Mouse (Mus musculus): ENCODE results near the gene Fkbp2.

The Fkbp2 gene

DNA sequence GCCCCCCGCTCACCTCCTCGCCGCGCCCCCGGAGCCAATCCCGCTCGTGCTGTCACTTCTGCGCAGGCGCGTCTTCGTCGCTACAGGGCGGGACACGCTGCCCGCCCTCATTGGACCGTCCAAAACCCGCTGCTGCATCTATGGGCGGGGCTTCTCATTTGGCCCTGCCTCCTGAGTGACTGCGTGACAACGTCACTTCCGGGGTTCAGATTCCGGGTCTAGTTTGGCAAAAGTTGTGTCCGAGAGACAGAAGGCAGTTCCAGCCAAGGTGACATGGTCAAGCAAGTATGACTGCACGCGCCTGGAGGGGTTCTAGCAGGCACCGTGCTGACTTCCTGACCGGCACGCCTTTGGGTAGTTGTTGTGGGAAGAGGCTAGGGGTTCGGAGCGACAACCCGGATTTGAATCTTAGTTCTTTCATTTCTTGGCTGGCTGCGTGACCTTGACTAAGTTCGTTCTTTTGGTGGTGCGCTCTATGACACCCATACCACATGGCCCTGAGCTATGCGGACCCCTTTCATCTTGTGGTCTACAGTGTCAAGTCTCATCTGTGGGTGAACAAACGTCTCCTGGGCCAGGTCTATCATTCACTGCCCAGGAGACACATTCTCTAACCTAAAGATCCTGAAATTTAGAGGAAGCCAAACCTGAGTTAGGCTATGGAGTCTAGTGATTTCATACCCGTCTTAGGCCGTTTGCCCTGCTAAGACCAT is at the start of gene Fkbp2:
Gene Fkbp2, minus strand, starts transcription at position 121 of the 713 bp plus-strand sequence.
- WGBS, result 2% methylated on average over 38 of the region's 38 CpGs

DNA sequence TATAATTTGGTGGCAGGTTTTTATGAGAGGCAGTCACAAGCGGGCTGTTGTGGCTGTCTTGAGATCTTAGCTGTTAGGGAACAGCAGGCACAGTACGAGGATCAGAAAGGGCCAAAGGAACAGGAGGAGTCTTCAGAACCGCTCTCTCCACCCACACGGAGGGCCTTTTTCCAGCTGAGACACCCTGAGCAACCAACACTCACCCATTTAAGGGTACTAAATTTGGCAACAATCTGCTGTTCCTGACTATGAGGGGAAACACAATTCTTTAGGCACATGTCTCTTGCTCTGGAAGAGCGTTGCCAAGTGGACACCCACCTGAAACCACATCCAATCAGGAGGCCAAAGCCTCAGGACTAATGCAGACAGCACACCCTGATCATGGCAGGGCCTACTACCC is 49.2 kb upstream of the Fkbp2 start:
- WGBS, result 47% methylated on average over 5 of the region's 5 CpGs

DNA sequence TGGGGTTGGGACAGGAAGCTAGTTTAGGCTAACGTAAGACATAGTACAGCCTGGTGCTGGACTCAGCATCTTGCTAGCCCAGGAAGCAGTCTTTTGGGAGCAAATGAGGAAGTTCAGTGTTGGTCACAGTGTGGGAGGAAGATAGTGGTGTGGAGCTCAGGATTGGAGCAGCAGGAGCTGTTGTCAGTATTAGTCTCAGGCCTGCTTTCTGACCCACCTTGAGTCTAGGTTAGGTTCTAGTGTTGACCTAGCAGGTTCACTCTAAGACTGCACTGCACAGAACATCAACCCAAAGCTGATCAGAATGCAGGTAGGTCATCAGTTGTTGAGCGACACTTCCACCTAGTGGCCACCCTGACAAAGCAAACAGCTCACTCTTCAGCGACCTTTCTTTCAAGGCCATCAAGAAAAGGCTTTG is 39.9 kb upstream of the Fkbp2 start:
- 45% methylated on average over 3 of the region's 3 CpGs for WGBS

DNA sequence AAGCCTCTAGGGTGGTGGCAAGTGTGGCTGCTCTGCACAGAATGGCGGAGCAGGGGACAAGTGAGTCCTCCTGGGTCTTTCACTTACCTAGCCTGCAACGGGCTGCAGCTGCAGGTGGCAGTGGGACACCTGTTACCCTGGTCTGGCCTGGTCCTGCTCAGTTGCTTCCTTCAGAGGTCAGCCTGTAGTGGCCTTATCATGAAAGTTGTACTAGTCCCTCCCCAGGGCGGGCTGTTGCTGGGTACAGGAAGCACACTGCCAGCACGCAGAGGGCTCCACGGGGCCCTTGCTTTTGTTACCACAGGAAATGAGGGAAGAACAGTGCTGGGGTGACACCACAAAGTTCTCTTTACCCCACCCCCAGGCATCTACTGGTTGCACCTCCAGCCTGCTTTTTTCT is 38.9 kb upstream of the Fkbp2 start, which contains the start of gene Fermt3:
Gene Fermt3, minus strand, starts transcription at position 279 of the 400 bp plus-strand sequence.
- WGBS, result 75% methylated on average over 5 of the region's 5 CpGs

DNA sequence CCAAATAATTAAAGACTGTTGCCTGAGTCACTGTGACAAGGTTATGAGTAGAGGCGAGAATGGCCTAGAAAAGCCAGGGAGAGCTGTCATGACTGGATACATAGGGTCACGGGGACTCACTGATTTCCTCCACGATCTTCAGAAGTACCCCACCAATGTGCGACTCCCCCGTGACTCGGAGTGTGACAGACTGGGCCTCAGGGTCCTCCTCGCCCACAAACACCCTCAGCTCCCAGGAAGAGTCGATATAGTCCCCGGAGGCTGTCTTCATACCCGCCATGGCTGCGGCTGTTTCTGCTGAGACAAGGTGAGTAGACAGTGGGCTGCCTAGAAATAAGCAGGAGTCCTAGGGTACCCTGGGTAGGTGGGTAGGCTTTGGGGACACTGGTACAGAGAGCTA is 38.2 kb upstream of the Fkbp2 start:
- WGBS, result 88% methylated on average over 11 of the region's 11 CpGs

DNA sequence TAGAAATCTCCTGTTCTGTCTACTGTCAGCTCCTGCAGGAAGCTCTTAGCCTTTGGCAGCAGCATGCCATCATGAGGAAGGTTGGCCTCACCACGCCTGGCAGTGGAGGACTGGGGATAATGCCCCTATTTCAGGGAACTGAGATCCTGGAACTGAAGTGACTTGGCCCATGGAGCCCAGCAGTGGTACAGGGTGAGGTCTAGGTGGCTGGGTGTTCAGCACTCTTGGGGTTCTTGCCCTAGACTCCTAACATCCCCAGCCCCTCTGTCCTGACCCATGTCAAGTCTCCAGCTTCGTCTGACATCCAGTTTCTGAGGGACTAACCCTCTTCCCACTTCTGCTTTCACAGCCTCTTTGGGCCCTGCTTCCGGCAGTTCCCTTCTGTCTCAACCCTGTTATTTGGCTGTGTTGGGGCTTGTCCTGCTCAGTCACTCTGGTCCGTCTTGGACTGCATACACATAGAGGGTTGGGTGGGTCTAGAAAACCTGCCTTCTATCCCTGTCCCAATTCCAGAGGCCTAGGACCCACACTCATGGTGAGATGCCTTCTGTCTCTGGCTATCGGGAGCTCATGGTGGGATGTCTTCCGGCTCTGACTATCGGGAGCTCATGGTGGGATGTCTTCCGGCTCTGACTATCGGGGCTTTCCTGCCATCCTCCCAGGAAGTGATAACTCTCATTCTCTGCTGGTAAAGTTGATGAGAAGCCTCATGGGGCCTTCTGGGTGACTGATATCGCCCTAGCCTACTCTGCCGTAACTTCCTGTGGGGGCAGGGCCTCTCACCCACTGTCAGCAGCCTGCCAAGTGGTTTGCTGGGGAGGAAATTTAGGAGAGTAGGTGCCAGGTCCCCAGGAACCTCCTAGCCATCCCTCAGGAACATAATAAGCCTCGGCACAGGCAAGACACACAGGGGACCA is 37.5 kb upstream of the Fkbp2 start:
- WGBS, result 81% methylated on average over 12 of the region's 12 CpGs

DNA sequence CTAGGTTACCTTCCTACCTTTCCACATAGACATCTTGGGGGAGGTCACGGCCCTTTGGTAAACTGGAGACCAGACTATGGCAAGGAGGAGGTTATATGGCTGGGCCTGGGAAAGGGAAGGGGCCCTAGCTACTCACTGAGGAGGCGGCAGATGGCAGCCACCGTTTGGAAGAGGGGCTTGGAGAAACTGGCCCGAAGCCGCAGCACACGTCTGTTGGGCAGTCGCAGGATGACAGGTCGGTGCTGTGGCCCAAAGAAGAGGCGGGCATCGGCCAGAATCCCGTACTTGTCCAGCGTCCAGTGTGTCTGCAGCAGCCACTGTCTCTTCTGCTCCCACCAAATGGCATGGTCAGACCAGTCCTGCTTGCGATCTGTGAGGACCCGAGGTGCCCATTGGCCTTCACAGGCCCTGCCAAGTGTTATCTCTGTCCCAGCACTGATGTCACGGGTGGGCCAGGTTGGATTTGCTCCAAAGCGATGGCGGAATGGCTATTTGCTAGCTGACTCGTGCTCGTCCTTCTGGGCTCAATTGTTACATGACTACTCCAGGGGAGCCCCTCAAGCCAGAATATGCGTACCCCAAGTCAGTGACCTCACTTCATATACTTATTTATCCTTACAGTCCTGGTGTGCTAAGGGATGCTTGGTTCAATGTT is 34.3 kb upstream of the Fkbp2 start:
- WGBS, result 95% methylated on average over 20 of the region's 20 CpGs

DNA sequence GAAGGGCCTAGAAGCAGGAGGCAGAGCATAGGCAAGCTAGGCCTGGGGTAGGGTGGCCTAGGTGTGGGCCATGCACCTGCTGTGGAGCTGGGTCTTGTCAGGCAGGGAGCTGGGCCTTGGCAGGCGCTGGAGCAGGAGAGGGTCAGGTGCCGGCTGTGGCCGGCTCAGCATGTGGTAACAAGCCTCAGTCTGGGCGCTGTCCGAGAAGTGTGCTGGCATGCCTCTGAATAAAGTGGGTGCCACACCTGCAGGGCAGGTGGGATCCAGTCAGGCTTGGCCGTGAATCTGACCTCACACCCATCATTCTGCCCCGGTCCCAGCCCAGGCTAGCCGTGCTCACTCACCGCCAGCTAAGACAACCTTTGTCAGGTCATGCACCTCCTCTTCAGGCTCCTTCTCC is 33.7 kb upstream of the Fkbp2 start:
- 95% methylated on average over 9 of the region's 9 CpGs for WGBS

DNA sequence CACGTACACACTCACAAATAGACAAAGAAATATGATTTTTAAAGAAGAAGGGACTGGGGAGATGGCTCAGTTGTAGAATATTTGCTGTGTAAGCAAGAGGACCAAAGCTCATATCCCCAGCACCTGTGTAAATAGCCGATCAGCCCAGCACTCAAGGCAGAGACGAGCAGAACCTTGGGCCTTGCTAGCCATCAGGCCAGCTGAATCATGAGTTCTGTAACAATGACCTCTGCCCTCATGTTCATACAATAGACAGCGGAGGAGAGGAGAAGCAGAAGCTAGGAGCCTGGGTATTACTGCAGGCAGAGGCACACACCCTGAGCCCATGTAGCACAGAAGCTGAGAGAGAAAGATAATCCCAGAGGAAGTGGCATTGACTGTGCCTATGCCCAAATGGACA is 32.1 kb upstream of the Fkbp2 start:
- WGBS, result 88% methylated on average over 4 of the region's 4 CpGs

DNA sequence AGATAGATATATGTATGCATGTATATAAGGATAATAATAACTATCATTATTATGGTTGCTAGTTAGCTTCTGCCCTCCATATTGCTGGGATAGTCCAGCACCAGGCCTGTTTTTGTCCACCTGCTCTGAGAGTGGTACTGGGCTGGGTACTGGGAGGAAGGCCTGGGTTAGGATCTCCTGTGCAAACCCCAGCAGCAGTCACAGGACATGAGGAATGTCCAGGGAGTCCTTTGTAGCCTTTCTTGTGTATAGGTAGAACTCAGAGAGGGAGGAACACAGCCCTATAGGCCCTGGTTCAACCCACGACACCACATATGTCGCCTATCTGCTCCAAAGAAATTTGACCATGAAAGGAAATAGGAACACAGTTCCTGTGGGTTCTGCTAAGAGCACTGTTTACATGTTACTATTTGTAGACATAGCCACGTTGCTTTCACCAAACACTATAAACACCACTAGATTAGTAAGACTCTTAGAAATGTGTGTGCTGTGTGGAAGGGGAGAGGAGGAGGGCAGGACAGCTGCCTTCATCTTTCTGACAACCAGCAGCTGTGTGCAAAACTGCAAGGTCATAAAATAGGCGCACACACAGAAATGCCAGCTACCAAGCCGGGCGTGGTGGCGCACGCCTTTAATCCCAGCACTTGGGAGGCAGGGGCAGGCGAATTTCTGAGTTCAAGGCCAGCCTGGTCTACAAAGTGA is 26.7 kb upstream of the Fkbp2 start:
- 78% methylated on average over 9 of the region's 9 CpGs for WGBS

DNA sequence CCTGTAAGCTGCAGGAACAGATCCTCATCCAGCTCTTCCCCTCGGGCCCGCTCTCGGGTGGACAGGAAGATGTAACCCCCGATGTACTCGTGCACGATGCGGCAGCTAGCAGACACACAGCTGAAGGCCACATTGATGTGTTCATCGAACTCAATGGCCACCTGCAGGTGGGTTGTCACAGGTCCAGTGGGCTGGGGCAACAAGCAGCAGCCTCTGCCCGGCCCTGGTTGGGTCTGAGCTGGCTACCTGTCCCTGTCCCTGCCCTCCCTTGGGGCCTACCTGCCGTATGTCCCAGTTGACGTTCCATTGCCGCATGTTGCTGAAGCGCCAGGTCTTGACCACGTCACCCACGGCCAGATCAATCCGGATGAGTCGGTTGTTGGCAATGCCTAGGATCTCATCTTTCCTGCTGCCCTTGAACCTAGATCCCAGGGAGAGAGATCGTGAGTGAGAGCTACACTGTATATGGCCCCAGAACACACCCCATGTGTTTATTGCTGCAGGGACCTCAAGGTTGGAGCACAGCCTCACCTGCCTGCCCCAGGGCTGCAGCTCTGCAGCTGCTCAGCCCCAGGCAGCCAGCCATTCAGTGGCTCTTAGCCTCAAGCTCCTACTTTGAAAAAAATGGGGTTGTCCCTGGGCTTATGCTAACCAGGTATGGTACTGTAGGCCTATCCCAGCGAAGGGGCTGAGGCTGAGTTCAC is 19.2 kb upstream of the Fkbp2 start:
- WGBS, result 95% methylated on average over 19 of the region's 19 CpGs

DNA sequence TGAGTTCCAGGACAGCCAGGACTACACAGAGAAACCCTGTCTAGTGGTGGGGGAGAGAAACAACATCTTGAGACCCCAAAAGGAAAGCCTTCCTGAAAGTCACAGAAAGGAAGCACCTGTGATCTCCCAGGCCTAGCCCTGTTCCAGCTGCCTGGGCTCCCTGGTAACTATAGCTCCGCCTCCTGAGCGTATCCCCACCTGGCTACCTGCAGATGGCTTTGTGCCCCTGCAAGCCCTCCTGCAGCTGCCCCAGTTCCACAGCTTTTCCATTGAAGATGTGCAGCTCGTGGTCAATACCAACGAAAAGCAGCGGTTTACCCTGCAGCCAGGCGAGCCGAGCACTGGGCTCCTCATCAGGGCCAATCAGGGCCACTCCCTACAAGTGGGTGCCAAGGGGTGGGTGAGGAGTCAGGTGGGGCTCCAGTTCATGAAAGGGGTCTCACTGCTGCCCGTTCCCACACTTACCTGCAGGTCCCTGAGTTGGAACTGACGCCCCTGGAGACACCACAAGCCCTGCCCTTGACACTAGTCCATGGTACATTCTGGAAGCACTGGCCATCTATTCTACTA is 17.5 kb upstream of the Fkbp2 start:
- WGBS, result 88% methylated on average over 9 of the region's 9 CpGs

DNA sequence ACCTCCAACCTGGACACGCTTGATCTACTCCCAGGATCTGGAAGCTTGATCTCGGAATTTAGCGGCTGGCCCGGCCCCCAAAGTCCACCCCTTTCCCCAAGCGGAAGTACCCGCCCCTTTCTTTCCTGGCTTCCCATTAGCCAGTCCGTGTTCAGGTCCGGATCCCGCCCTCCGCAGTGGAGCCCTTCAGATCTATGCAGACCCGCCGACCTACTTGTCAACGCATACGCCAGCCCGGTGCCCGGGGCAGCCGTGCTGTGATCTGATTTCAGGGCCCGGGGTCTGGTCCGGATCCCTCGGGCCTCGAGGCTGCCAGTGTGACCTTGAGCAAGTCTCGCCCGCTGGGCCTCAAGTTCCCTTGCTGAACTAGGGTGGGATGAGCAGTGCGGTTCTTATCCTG is 15.7 kb upstream of the Fkbp2 start, which contains the start of the genes Nudt22 and Trpt1:
Gene Nudt22, minus strand, starts transcription at position 112 of the 400 bp plus-strand sequence.
Gene Trpt1, plus strand, starts transcription at position 126 of the 400 bp plus-strand sequence.
- WGBS, result 0% methylated on average over 24 of the region's 24 CpGs

DNA sequence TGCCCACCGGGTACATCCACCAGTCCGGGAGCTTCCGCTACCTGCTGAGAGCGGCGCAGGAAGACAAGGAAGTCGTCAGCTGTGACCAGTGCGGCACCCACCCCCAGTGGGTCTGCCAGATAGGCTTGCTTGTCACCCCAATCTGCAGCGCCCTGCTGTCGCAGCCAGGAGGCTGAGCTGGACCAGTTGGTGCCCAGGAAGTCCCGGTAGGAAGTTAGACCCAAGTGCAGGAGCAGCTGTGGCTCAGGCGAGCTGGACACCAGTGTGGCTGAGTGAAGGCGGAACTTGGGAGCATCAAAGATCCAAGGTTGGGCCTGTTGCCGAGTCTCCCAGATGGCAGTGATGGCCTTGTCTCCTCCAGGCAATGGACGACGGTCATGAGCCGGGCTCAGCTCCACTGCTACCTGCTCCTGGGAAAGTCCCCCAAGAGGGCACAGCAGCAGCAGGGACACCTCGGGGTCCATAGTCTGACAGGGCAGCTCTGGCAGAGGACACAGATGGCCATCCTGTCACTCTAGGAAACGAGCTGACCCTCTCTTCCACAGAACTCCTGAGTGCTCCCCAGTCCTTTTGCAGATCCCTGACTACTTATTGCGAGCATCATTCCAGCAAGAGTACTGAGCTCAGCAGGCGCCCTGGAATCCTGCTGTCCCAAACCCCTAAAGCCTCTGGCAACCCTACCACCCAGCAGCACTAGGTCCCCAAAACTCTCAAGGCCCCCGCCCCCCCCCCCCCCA is 15.1 kb upstream of the Fkbp2 start:
- 39% methylated on average over 21 of the region's 21 CpGs for WGBS

DNA sequence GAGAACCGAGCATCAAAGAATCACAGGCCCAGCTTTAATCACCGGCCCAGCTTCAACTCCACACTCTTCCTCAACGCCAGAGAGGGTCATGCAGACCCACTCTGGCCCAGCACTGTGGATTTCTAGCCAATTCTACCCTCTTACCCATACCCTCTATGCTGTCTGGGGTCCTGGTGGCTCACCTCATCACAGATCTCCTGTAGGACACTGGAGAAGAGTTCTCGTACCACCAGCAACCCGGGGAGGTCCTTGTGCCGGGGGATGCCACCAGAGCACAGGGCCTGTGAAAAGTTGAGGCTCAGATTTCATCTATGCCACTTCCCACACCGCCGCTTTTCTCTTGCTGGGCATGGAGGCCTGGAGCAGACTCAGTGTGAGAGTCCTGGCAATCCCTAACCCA is 14.2 kb upstream of the Fkbp2 start:
- WGBS, result 87% methylated on average over 8 of the region's 8 CpGs

DNA sequence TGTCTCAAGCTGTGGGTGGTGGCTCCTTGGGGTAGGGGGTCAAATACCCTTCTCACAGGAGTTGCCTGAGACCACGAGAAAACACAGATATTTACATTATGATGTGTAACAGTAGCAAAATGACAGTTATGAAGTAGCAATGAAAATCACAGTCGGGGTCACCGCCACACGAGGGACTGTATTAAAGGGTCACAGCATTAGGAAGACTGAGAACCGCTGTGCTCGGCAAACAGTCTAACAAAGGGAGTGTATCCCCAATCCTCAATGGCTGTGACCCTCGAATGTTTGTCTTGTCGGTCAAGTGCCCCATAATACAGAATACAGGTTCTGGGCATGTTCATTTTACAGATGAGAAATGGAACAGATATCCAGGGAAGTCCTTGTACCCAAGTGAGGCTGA is 13.7 kb upstream of the Fkbp2 start:
- 90% methylated on average over 8 of the region's 8 CpGs for whole genome bisulfite sequencing

DNA sequence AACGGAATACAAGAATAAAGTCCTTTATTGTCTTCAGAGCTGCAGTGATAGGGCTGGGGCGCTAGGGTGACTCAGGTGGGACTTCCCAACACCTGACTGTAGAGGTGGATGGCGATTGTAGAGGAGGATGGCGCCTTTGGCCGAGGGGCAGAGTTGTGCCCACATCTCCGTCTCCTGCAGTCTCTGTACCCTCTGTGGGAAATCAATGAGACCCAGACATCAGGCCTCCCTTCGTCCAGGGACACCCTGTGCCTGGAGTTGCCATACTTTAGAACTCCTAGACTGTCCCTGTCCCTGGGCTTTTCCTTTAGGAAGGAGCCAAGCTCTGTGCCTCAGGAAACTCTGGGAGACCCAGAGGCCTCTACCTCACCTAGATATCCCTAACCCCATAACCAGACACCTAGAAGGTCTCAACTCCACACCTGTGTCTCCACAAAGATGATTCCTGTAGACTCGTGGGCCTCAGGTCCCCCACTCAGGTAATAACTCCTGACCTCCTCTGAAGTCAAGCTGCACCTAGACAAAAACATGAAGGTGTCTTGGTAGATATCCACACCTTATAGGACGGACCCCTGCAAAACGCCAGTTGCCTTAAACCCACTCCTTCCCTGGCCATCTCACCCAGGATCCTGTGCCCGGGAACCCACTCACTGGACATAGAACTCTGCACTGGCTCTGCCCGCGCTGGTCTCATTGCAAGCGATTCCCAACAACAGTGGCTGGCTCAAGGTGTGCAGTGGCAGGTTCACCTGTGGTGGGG is 12.9 kb upstream of the Fkbp2 start:
- 64% methylated on average over 14 of the region's 14 CpGs for WGBS

DNA sequence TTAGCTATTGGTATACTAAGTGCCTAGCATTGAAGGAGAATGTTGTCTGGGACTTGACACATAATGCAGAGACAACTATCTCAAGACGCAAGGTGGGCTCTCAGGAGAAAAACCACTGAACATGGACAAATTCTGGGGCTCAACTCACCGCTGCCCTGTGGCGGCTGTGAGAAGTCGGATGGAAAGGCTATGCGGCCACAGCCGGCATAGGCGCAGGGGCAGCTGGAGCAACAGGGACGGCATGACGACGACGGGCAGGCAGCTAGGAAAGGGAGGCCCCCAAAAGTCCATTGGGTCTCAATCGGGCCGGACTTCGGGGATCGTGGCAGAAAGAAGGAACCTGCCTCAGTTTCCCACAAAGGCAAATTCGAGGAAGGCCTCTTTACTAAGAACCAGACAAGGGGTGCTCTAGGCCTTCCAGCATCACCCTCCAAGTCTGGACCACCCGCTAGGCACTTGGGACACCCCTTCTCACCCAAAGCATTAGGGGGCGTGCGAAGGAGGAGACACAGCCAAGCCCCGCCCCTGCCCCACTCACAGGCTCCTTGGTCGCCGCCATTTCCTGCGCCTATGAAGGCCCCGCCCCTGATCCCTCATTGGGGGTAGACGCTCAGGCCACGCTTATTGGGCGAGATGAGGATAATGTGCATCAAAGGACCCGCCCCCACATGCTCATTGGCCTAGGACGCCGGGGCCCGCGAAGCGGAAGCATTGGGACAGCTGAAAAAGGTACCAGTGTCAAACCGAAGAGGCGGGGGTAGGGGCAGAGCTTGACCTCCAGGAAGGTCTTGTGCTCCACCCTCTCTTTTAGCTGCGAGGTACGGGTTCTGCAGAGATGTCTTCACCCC is 11.9 kb upstream of the Fkbp2 start, which contains the start of gene Dnajc4:
Gene Dnajc4, minus strand, starts transcription at position 562 of the 848 bp plus-strand sequence.
- WGBS, result 1% methylated on average over 37 of the region's 37 CpGs

Measured in cerebral cortex, adult 2 months (tissue).